Mouse (Mus musculus): Measurements from ENCODE around the gene Gpx4.
A peak's percentile ranks its signal among the peaks of the same experiment; 100 is the strongest.

The Gpx4 gene

DNA sequence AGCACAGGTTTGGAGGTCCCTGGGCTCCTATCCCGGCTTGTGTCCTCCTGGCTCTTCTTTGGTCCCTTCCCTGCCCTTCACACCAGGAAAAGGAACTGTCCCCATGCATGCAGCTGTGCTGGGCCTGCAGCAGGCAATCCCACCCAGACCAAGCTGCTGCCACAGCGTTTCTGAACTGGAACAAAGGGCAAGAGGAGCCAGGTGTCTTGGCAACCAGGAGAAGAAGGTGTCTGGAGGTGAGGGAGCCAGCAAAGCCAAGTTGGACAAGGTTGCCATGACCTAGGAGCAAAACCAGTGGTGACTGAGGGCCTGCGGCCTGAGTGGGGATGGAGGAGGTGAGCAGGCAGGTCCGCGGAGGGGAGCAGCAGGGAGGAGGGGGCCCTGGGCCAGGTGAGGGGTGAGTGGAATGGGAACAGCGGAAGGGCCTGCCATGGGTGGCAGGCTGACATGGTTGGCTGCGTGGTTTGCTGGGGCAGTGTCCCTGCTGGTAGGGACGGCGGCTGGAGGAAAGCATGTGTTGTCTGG is at the start of gene Gpx4:
TSS of gene Gpx4 (plus strand) at position 126 of the 525 bp plus-strand sequence.
- no peak for DNase-seq (ENCODE audit: low spot score)

DNA sequence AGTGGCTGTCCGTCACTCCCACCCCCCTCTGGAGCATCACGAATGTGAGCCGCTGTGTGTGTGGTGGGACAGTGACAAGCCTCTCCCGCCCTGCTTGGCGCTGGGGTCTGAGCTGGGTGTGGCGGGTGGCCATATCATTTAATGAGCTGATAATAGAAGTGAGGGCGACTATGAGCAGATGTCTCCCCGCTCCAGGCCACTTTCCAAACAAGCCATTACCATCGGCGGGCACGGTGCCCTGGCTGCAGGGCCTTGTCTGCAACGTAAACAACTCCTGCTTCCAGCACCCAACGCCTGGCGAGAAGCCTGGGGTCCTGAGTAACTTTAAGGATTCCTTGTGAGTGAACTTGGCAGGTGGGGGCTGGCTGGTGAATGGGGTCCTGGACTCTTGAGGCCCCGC is 49.1 kb upstream of the Gpx4 start:
- DNase-seq (ENCODE audit: low spot score): peak; percentile 74

- DNase-seq (ENCODE audit: low spot score): no peak
These were observed 45.0 kb upstream of the Gpx4 start for GRCm38 (mm10) chr10:80001945-80002344.

DNA sequence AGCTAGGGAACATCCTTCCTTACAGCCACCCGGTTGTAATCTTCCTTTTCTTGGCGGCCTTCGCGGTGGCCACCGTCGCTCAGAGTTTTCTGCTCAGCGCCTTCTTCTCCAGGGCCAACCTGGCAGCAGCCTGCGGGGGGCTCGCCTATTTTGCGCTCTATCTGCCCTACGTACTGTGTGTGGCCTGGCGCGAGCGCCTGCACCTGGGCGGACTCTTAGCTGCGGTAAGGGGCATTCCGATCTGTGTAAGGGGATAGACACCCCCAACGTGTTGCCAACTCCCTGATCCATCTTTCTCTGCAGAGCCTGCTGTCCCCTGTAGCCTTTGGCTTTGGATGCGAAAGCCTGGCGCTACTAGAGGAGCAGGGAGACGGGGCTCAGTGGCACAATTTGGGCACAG is 44.1 kb upstream of the Gpx4 start:
- DNase-seq (ENCODE audit: low spot score): no peak

- no peak for DNase-seq (ENCODE audit: low spot score)
These were observed 43.4 kb upstream of the Gpx4 start for GRCm38 (mm10) chr10:80003374-80004232.

GRCm38 (mm10) chr10:80004233-80004705 is 42.7 kb upstream of the Gpx4 start:
- peak; percentile 72 for DNase-seq (ENCODE audit: low spot score)

DNA sequence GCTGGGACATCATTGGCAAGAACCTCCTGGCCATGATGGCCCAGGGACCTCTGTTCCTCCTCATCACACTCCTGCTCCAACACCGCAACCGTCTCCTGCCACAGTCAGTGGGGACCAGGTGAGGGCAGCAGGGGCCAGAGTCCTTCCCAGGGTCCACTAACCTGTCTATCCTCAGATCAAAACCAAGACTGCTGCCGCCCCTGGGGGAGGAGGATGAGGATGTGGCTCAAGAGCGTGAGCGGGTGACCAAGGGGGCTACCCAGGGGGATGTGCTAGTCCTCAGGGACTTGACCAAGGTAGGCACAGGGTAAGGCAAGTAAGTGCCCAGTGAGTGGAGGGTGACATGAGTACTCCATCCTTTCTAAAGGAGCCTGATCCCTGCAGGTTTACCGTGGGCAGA is 35.2 kb upstream of the Gpx4 start:
- no peak for DNase-seq (ENCODE audit: low spot score)

GRCm38 (mm10) chr10:80013609-80014008 is 33.4 kb upstream of the Gpx4 start:
- DNase-seq (ENCODE audit: low spot score): no peak

- no peak for DNase-seq (ENCODE audit: low spot score)
These were observed 32.3 kb upstream of the Gpx4 start for GRCm38 (mm10) chr10:80014484-80015290.

DNA sequence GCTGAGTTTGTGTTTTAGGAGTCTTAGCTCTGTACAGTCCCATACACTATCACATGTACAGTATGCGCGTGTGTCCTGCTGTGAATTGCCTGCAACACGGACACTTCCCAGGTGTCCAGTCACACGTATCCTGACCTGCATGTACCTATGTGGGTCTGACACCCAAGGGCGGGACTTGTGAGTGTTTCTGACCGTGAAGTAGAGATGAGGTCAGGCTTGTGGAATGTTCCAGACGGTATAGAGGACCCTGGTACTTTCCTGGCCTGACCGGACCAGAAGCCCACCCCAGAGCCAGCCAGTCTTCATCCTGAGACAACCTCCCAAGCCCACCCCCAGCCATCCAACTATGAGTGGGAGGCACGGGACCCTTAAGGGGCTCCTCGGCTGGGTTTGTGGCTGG is 31.4 kb upstream of the Gpx4 start:
- DNase-seq (ENCODE audit: low spot score): no peak

GRCm38 (mm10) chr10:80016511-80016910 is 30.5 kb upstream of the Gpx4 start, which contains the start of gene Arhgap45:
Gene Arhgap45 (plus strand): TSS chr10:80016653.
- no peak for DNase-seq (ENCODE audit: low spot score)

- no peak for DNase-seq (ENCODE audit: low spot score)
These were observed 30.0 kb upstream of the Gpx4 start for GRCm38 (mm10) chr10:80016931-80017330.

GRCm38 (mm10) chr10:80017361-80017760 is 29.6 kb upstream of the Gpx4 start:
- no peak for DNase-seq (ENCODE audit: low spot score)

- DNase-seq (ENCODE audit: low spot score): no peak
These were observed 29.2 kb upstream of the Gpx4 start for GRCm38 (mm10) chr10:80017771-80018170.

DNA sequence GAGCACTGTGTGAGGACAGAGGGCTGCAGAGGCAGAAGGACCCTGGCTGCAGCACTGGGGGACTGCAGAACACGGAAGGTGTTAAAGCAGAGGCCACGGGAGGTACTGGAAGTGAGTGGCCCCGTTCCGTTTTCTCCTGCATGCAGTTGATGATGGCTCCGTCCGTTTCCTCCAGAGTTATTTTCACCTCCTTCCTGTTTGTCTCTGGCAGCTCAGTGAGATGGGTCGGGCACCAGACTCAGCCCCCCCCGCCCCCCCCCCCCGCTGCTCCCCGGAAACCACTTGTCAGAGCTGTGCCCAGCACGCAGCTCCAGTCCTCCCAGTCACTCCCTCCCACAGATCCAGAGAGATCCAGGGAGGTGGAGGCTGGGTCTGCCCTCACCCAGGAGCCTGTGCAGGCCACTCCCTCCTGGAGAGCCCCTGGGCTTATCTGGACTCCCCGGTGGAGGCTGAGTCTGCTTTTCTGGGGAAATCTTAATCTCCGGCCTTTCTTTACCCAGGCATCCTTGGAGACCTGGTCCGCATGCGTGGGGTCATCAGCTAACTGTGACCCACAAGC is 28.1 kb upstream of the Gpx4 start:
- peak; percentile 69 for DNase-seq (ENCODE audit: low spot score)

GRCm38 (mm10) chr10:80019471-80020131 is 27.4 kb upstream of the Gpx4 start:
- no peak for DNase-seq (ENCODE audit: low spot score)

- DNase-seq (ENCODE audit: low spot score): no peak
These were observed 26.8 kb upstream of the Gpx4 start for GRCm38 (mm10) chr10:80020191-80020590.

GRCm38 (mm10) chr10:80020603-80021319 is 26.2 kb upstream of the Gpx4 start:
- no peak for DNase-seq (ENCODE audit: low spot score)

GRCm38 (mm10) chr10:80021320-80021641 is 25.7 kb upstream of the Gpx4 start:
- no peak for DNase-seq (ENCODE audit: low spot score)

GRCm38 (mm10) chr10:80022164-80022563 is 24.8 kb upstream of the Gpx4 start:
- no peak for DNase-seq (ENCODE audit: low spot score)

- no peak for DNase-seq (ENCODE audit: low spot score)
These were observed 24.2 kb upstream of the Gpx4 start for GRCm38 (mm10) chr10:80022806-80023205.

Measured in ovary, adult 18-20 months (tissue).